Mouse (Mus musculus) heart, adult 2 months (tissue): ENCODE data around the gene Fgr.
A peak's percentile ranks its signal among the peaks of the same experiment; 100 is the strongest.

Source experiments
- CTCF ChIP-seq: fragments of 200-600 bp; IDR thresholded peaks from 2 replicates; pipeline ENCODE4 v1.8.1; 2022; ENCODE audit warnings: antibody characterized with exemption, mild to moderate bottlenecking, moderate library complexity
- EP300 ChIP-seq: fragments of 200-500 bp; IDR thresholded peaks from 2 replicates; pipeline ENCODE4 v1.6.1; 2011; ENCODE audit warnings: low read depth, low read length, control low read depth; ENCODE audit not compliant: insufficient read depth
- POLR2A ChIP-seq: fragments of 200-500 bp; IDR thresholded peaks from 2 replicates; pipeline ENCODE4 v1.6.1; 2011; ENCODE audit warnings: mild to moderate bottlenecking, low read depth, low read length, control low read depth; ENCODE audit not compliant: insufficient read depth

GRCm38 (mm10) chr4:133043798-133044646 lies 70.1 kb downstream of the Fgr start:
- TF ChIP-seq POLR2A = 0 out of 2 replicates have a peak, but pooled peaks have one; percentile 28
- 0 out of 2 replicates have a peak, but pooled peaks have one; percentile 44 for TF ChIP-seq EP300
- TF ChIP-seq CTCF = no peak
